Mouse (Mus musculus) lung, postnatal 0 days (tissue): ENCODE measurements around the gene Picalm. TPM values are rescaled to one million over a fixed set of nuclear protein-coding genes. Genes with fewer than 3 reads are reported as not detected.

ENCODE experiments used
- ATAC-seq: fragments of 200-750 bp; cut with Nextera tagmentation; 2 replicates; pipeline ENCODE4 v1.8.0; 2017; ENCODE audit warnings: moderate library complexity
- DNase-seq: peaks from one replicate; pipeline ENCODE4 v3.0.0-alpha.2; 2016; ENCODE audit warnings: low spot score
- H3K27ac ChIP-seq: fragments of 300-500 bp; sonication (generic); 2 replicates; pipeline ENCODE4 v1.5.1; 2014; ENCODE audit warnings: antibody characterized with exemption, mild to moderate bottlenecking, low read length, mixed read lengths
- H3K27me3 ChIP-seq: fragments of 300-500 bp; sonication (generic); replicated peaks from 2 replicates; pipeline ENCODE4 v1.6.1; 2014; ENCODE audit warnings: low read length, mixed read lengths; ENCODE audit not compliant: insufficient read depth
- H3K36me3 ChIP-seq: fragments of 300-500 bp; sonication (generic); 2 replicates; pipeline ENCODE4 v1.6.1; 2014; ENCODE audit warnings: low read length, mixed read lengths; ENCODE audit not compliant: insufficient read depth
- H3K4me1 ChIP-seq: fragments of 300-500 bp; sonication (generic); 2 replicates; pipeline ENCODE4 v1.6.1; 2014; ENCODE audit warnings: antibody characterized with exemption, low read depth, low read length, mixed read lengths; ENCODE audit not compliant: insufficient read depth
- H3K4me2 ChIP-seq: fragments of 300-500 bp; sonication (generic); replicated peaks from 2 replicates; pipeline ENCODE4 v1.6.1; 2014; ENCODE audit warnings: low read depth, mild to moderate bottlenecking, low read length, moderate library complexity, mixed read lengths
- H3K4me3 ChIP-seq: fragments of 300-500 bp; sonication (generic); 2 replicates; pipeline ENCODE4 v1.5.1; 2014; ENCODE audit warnings: low read depth, low read length
- H3K9ac ChIP-seq: fragments of 300-500 bp; sonication (generic); replicated peaks from 2 replicates; pipeline ENCODE4 v1.6.1; 2014; ENCODE audit warnings: low read depth, mild to moderate bottlenecking
- H3K9me3 ChIP-seq: fragments of 300-500 bp; sonication (generic); 2 replicates; pipeline ENCODE4 v1.6.1; 2016; ENCODE audit warnings: low read length, mixed read lengths
- CTCF ChIP-seq: IDR thresholded peaks from 2 replicates; pipeline ENCODE4 v1.5.1; 2016; ENCODE audit warnings: antibody characterized with exemption, mild to moderate bottlenecking
- EP300 ChIP-seq: IDR thresholded peaks from 2 replicates; pipeline ENCODE4 v1.6.1; 2016; ENCODE audit warnings: antibody characterized with exemption, mild to moderate bottlenecking, control low read depth
- WGBS: fragments of 180-500 bp; shearing (Covaris S2); extraction: QIAGEN DNeasy Blood & Tissue Kit; methylation state at CpG from one replicate; pipeline ENCODE4 v1.1.7; 2014; 5-methylcytosine and 5-hydroxymethylcytosine counted together
- polyA plus RNA-seq: library from polyadenylated mRNA; unstranded; fragments of >200 nt; fragmentation: Nextera tagmentation; extraction: Ambion mirVana; gene quantifications from 2 replicates; pipeline ENCODE4 v1.2.1, GENCODE M21; 2015

The Picalm gene
- polyA plus RNA-seq, 1 experiment from 2014 or later, result 52.0 TPM

- Histone ChIP-seq H3K9ac (no peak overlapping the region), H3K4me2 (no peak overlapping the region), H3K9me3 (no peaks in the 10 kb centered on the region), H3K4me1 (no peaks in the 10 kb centered on the region; the same call in 1 of the 2 replicates), H3K4me3 (no peak overlapping the region), H3K36me3 (no peaks in the 10 kb centered on the region), H3K27ac (no peak overlapping the region), H3K27me3 (no peaks in the 10 kb centered on the region)
- 76% methylated on average over 8 of the region's 8 CpGs for WGBS
- DNase-seq, result no peak
- ATAC-seq, result no peak
- TF ChIP-seq CTCF (no peak), EP300 (no peak)
These were observed 37.3 kb upstream of the Picalm start for GRCm38 (mm10) chr7:90092452-90093450.

GRCm38 (mm10) chr7:90095097-90095496 lies 34.9 kb upstream of the Picalm start:
- no peaks in the 10 kb centered on the region for H3K9me3 ChIP-seq
- H3K27me3 ChIP-seq, result no peaks in the 10 kb centered on the region
- DNase-seq (no peak), ATAC-seq (no peak)
- no peak overlapping the region for H3K9ac ChIP-seq
- no peaks in the 10 kb centered on the region; the same call in 1 of the 2 replicates for H3K4me1 ChIP-seq
- TF ChIP-seq EP300, result no peak
- TF ChIP-seq CTCF, result no peak
- 76% methylated on average over 5 of the region's 5 CpGs for WGBS
- H3K4me3 ChIP-seq, result no peak overlapping the region
- peak overlapping the region; percentile 57 for H3K27ac ChIP-seq
- H3K4me2 ChIP-seq, result no peak overlapping the region
- no peaks in the 10 kb centered on the region for H3K36me3 ChIP-seq

GRCm38 (mm10) chr7:90095766-90096372 lies 34.1 kb upstream of the Picalm start:
- no peak for TF ChIP-seq CTCF
- peak; percentile 59 for TF ChIP-seq EP300
- H3K4me3 ChIP-seq, result no peak overlapping the region
- H3K27ac ChIP-seq, result peak overlapping the region; percentile 43; the same call in 1 of the 2 replicates
- no peaks in the 10 kb centered on the region; the same call in 1 of the 2 replicates for H3K4me1 ChIP-seq
- WGBS, result 56% methylated on average over 6 of the region's 6 CpGs
- no peaks in the 10 kb centered on the region for H3K27me3 ChIP-seq
- no peaks in the 10 kb centered on the region for H3K9me3 ChIP-seq
- H3K4me2 ChIP-seq, result no peak overlapping the region
- peak; percentile 92 for ATAC-seq
- DNase-seq, result peak; percentile 88
- no peaks in the 10 kb centered on the region for H3K36me3 ChIP-seq
- no peak overlapping the region for H3K9ac ChIP-seq

- Histone ChIP-seq H3K9me3 (no peaks in the 10 kb centered on the region), H3K4me3 (no peak overlapping the region), H3K36me3 (no peaks in the 10 kb centered on the region), H3K4me1 (no peaks in the 10 kb centered on the region; the same call in 1 of the 2 replicates), H3K4me2 (no peak overlapping the region), H3K27me3 (no peaks in the 10 kb centered on the region), H3K27ac (no peak overlapping the region), H3K9ac (no peak overlapping the region)
- DNase-seq (no peak), ATAC-seq (no peak)
- TF ChIP-seq CTCF (no peak), EP300 (no peak)
- WGBS, result 51% methylated on average over 2 of the region's 2 CpGs
These were observed 33.4 kb upstream of the Picalm start for GRCm38 (mm10) chr7:90096609-90097008.

DNA sequence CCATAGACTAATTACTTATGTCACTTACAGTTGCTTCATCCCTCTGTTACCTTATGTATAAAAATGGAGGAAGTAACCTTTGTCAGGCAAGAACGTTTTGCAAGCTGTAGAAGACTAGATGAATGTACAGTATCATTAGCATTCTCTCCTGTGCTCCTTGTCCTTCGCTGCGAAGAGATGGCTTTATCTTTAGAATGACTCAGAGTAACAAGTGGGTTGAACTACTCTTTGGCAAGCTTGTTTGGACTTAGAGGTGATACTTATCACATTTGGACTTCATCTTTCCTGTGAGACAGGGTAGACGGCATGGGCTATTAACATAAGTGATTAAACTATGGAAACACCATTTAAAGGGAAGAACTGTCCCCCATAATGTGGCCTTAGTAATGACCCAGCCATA lies 31.8 kb upstream of the Picalm start:
- ATAC-seq (no peak), DNase-seq (no peak)
- Histone ChIP-seq H3K27me3 (no peaks in the 10 kb centered on the region), H3K4me1 (no peaks in the 10 kb centered on the region; the same call in 1 of the 2 replicates), H3K4me3 (no peak overlapping the region), H3K9ac (no peak overlapping the region), H3K36me3 (no peaks in the 10 kb centered on the region), H3K4me2 (no peak overlapping the region), H3K9me3 (no peaks in the 10 kb centered on the region), H3K27ac (no peak overlapping the region)
- 69% methylated on average over 4 of the region's 4 CpGs for WGBS
- TF ChIP-seq CTCF (no peak), EP300 (no peak)

GRCm38 (mm10) chr7:90099248-90099647 lies 30.8 kb upstream of the Picalm start:
- TF ChIP-seq EP300 (no peak), CTCF (no peak)
- DNase-seq (no peak), ATAC-seq (no peak)
- no peaks in the 10 kb centered on the region; the same call in 1 of the 2 replicates for H3K4me1 ChIP-seq
- H3K27me3 ChIP-seq, result no peaks in the 10 kb centered on the region
- no peaks in the 10 kb centered on the region for H3K9me3 ChIP-seq
- no peaks in the 10 kb centered on the region for H3K36me3 ChIP-seq
- no peak overlapping the region for H3K9ac ChIP-seq
- no peak overlapping the region for H3K4me3 ChIP-seq
- 0 out of 2 replicates have a peak overlapping the region, but pooled peaks have one; percentile 3 for H3K4me2 ChIP-seq
- 48% methylated on average over 10 of the region's 10 CpGs for WGBS
- H3K27ac ChIP-seq, result no peak overlapping the region
